Mouse (Mus musculus): Measurements from ENCODE around the gene Adam19. TPM values are rescaled to one million over a fixed set of nuclear protein-coding genes. Genes with fewer than 3 reads are reported as not detected.
A peak's percentile ranks its signal among the peaks of the same experiment; 100 is the strongest.
"Not testable (repeated sequence)": the region's sequence is repeated elsewhere in the genome, so short reads cannot be mapped to it uniquely, and the experiment has no call there.

Adam19 gene
- polyA plus RNA-seq (2015; fragmentation: Nextera tagmentation; extraction: Ambion mirVana) = 6.5 and 6.7 TPM in 2 replicates

GRCm38 (mm10) chr11:46055896-46056769, at the start of gene Adam19:
Adam19 (plus strand) TSS chr11:46055992.
- peak; percentile 52 for DNase-seq (ENCODE audit: low spot score)

GRCm38 (mm10) chr11:46016061-46016460, 39.7 kb upstream of the Adam19 start:
- peak; percentile 58 for DNase-seq (ENCODE audit: low spot score)

- no peak for DNase-seq (ENCODE audit: low spot score)
These were observed 35.5 kb upstream of the Adam19 start for GRCm38 (mm10) chr11:46020246-46020645.

GRCm38 (mm10) chr11:46021850-46022249, 33.9 kb upstream of the Adam19 start:
- DNase-seq (ENCODE audit: low spot score) = no peak

GRCm38 (mm10) chr11:46022983-46023382, 32.8 kb upstream of the Adam19 start:
- no peak for DNase-seq (ENCODE audit: low spot score)

- DNase-seq (ENCODE audit: low spot score) = no peak
These were observed 29.8 kb upstream of the Adam19 start for GRCm38 (mm10) chr11:46025962-46026392.

GRCm38 (mm10) chr11:46027952-46028814, 27.6 kb upstream of the Adam19 start:
- no peak for DNase-seq (ENCODE audit: low spot score)

GRCm38 (mm10) chr11:46029485-46029884, 26.3 kb upstream of the Adam19 start:
- no peak for DNase-seq (ENCODE audit: low spot score)

- no peak for DNase-seq (ENCODE audit: low spot score)
These were observed 25.8 kb upstream of the Adam19 start for GRCm38 (mm10) chr11:46030026-46030425.

- DNase-seq (ENCODE audit: low spot score) = peak; percentile 32
These were observed 24.3 kb upstream of the Adam19 start for GRCm38 (mm10) chr11:46031470-46031869.

- no peak for DNase-seq (ENCODE audit: low spot score)
These were observed 22.8 kb upstream of the Adam19 start for GRCm38 (mm10) chr11:46032956-46033355.

GRCm38 (mm10) chr11:46036374-46036773, 19.4 kb upstream of the Adam19 start:
- no peak for DNase-seq (ENCODE audit: low spot score)

GRCm38 (mm10) chr11:46038901-46039300, 16.9 kb upstream of the Adam19 start:
- no peak for DNase-seq (ENCODE audit: low spot score)

- no peak for DNase-seq (ENCODE audit: low spot score)
These were observed 16.5 kb upstream of the Adam19 start for GRCm38 (mm10) chr11:46039335-46039734.

GRCm38 (mm10) chr11:46040841-46041556, 14.8 kb upstream of the Adam19 start:
- no peak for DNase-seq (ENCODE audit: low spot score)

- DNase-seq (ENCODE audit: low spot score) = no peak
These were observed 14.1 kb upstream of the Adam19 start for GRCm38 (mm10) chr11:46041607-46042267.

GRCm38 (mm10) chr11:46044781-46045180, 11.0 kb upstream of the Adam19 start:
- no peak for DNase-seq (ENCODE audit: low spot score)

- no peak for DNase-seq (ENCODE audit: low spot score)
These were observed 8.5 kb upstream of the Adam19 start for GRCm38 (mm10) chr11:46047264-46047663.

- DNase-seq (ENCODE audit: low spot score) = peak; percentile 54
These were observed 3.6 kb upstream of the Adam19 start, which contains the start of gene Gm12166 for GRCm38 (mm10) chr11:46052105-46052659. Gm12166 (minus strand) TSS chr11:46052321.

GRCm38 (mm10) chr11:46053457-46053856, 2.3 kb upstream of the Adam19 start:
- DNase-seq (ENCODE audit: low spot score) = not testable (repeated sequence)
